Mouse (Mus musculus): ENCODE measurements at regions not wholly inside any gene's neighbourhood (a gene's known extent, or its start where the extent isn't known, plus 50 kb on each side); places are given as distances from the start of the nearest gene placed in this dataset.

- ATAC-seq (replicated peaks), result peak; percentile 76
- H3K9ac ChIP-seq (replicated peaks), result no peak overlapping the region
- 5% methylated on average over 10 of the region's 10 CpGs for WGBS
- H3K4me2 ChIP-seq (replicated peaks), result peak overlapping the region; percentile 3; the same call in 1 of the 2 replicates
- H3K36me3 ChIP-seq, result no peaks in the 10 kb centered on the region
- peaks cover 19% of the 10 kb centered on the region for H3K4me1 ChIP-seq
- H3K27me3 ChIP-seq, result no peaks in the 10 kb centered on the region
- no peaks in the 10 kb centered on the region for H3K9me3 ChIP-seq
- peak overlapping the region; percentile 78 for H3K27ac ChIP-seq (replicated peaks)
- no peak overlapping the region for H3K4me3 ChIP-seq
Measured at GRCm38 (mm10) chr11:112839721-112840494, 57.9 kb downstream of the Sox9 start.

GRCm38 (mm10) chr11:112840495-112840828 is 58.4 kb downstream of the Sox9 start:
- H3K4me3 ChIP-seq, result no peak overlapping the region
- 3% methylated on average over 10 of the region's 10 CpGs for WGBS
- no peaks in the 10 kb centered on the region for H3K36me3 ChIP-seq
- no peaks in the 10 kb centered on the region for H3K9me3 ChIP-seq
- no peak overlapping the region for H3K9ac ChIP-seq (replicated peaks)
- peak; percentile 81 for ATAC-seq (replicated peaks)
- H3K27me3 ChIP-seq, result no peaks in the 10 kb centered on the region
- peaks cover 15% of the 10 kb centered on the region for H3K4me1 ChIP-seq
- H3K27ac ChIP-seq (replicated peaks), result peak overlapping the region; percentile 16
- H3K4me2 ChIP-seq (replicated peaks), result no peak overlapping the region

GRCm38 (mm10) chr11:112844258-112844901 is 62.4 kb downstream of the Sox9 start:
- no peak overlapping the region for H3K27ac ChIP-seq (replicated peaks)
- H3K27me3 ChIP-seq, result no peaks in the 10 kb centered on the region
- H3K4me1 ChIP-seq, result peaks cover 13% of the 10 kb centered on the region
- no peak overlapping the region for H3K4me2 ChIP-seq (replicated peaks)
- no peak overlapping the region for H3K9ac ChIP-seq (replicated peaks)
- no peaks in the 10 kb centered on the region for H3K36me3 ChIP-seq
- no peaks in the 10 kb centered on the region for H3K9me3 ChIP-seq
- H3K4me3 ChIP-seq, result no peak overlapping the region
- ATAC-seq (replicated peaks), result no peak
- WGBS, result 81% methylated on average over 8 of the region's 8 CpGs

- H3K27me3 ChIP-seq, result no peaks in the 10 kb centered on the region
- WGBS, result 95% methylated on average over 2 of the region's 2 CpGs
- H3K4me2 ChIP-seq (replicated peaks), result no peak overlapping the region
- no peak overlapping the region for H3K27ac ChIP-seq (replicated peaks)
- H3K9me3 ChIP-seq, result no peaks in the 10 kb centered on the region
- H3K4me3 ChIP-seq, result no peak overlapping the region
- H3K36me3 ChIP-seq, result no peaks in the 10 kb centered on the region
- no peaks in the 10 kb centered on the region for H3K4me1 ChIP-seq
- ATAC-seq (replicated peaks), result no peak
- H3K9ac ChIP-seq (replicated peaks), result no peak overlapping the region
Measured at GRCm38 (mm10) chr11:112847146-112847545, 65.1 kb downstream of the Sox9 start.

- ATAC-seq (replicated peaks), result no peak
Measured at GRCm38 (mm10) chr11:112847851-112848250, 65.8 kb downstream of the Sox9 start.

GRCm38 (mm10) chr11:112849974-112850373 is 68.0 kb downstream of the Sox9 start:
- Histone ChIP-seq H3K4me1 (no peaks in the 10 kb centered on the region), H3K27ac (replicated peaks) (no peak overlapping the region), H3K9ac (replicated peaks) (no peak overlapping the region), H3K27me3 (no peaks in the 10 kb centered on the region), H3K4me2 (replicated peaks) (no peak overlapping the region), H3K36me3 (no peaks in the 10 kb centered on the region), H3K9me3 (no peaks in the 10 kb centered on the region), H3K4me3 (no peak overlapping the region)
- WGBS, result 82% methylated on average over 5 of the region's 5 CpGs
- ATAC-seq (replicated peaks), result no peak

More at GRCm38 (mm10) chr11:112847851-112848250, 65.8 kb downstream of the Sox9 start:
- no peaks in the 10 kb centered on the region for H3K36me3 ChIP-seq
- H3K27ac ChIP-seq (replicated peaks), result no peak overlapping the region
- no peaks in the 10 kb centered on the region for H3K9me3 ChIP-seq
- H3K27me3 ChIP-seq, result no peaks in the 10 kb centered on the region
- no peaks in the 10 kb centered on the region for H3K4me1 ChIP-seq
- no peak overlapping the region for H3K4me3 ChIP-seq
- no peak overlapping the region for H3K9ac ChIP-seq (replicated peaks)
- H3K4me2 ChIP-seq (replicated peaks), result no peak overlapping the region
- WGBS, result 86% methylated on average over 3 of the region's 3 CpGs

GRCm38 (mm10) chr11:112850532-112851272 is 68.7 kb downstream of the Sox9 start:
- ATAC-seq (replicated peaks), result no peak
- no peak overlapping the region for H3K4me3 ChIP-seq
- H3K36me3 ChIP-seq, result no peaks in the 10 kb centered on the region
- no peaks in the 10 kb centered on the region for H3K9me3 ChIP-seq
- 88% methylated on average over 13 of the region's 13 CpGs for WGBS
- no peak overlapping the region for H3K4me2 ChIP-seq (replicated peaks)
- no peak overlapping the region for H3K27ac ChIP-seq (replicated peaks)
- no peaks in the 10 kb centered on the region for H3K4me1 ChIP-seq
- no peaks in the 10 kb centered on the region for H3K27me3 ChIP-seq
- no peak overlapping the region for H3K9ac ChIP-seq (replicated peaks)

- Histone ChIP-seq H3K27me3 (no peaks in the 10 kb centered on the region), H3K4me2 (replicated peaks) (no peak overlapping the region), H3K9ac (replicated peaks) (no peak overlapping the region), H3K4me1 (no peaks in the 10 kb centered on the region), H3K27ac (replicated peaks) (no peak overlapping the region), H3K4me3 (no peak overlapping the region), H3K36me3 (no peaks in the 10 kb centered on the region), H3K9me3 (no peaks in the 10 kb centered on the region)
- WGBS, result 85% methylated on average over 9 of the region's 9 CpGs
- no peak for ATAC-seq (replicated peaks)
Measured at GRCm38 (mm10) chr11:112851321-112851720, 69.3 kb downstream of the Sox9 start.

- H3K36me3 ChIP-seq, result no peaks in the 10 kb centered on the region
- H3K27me3 ChIP-seq, result no peaks in the 10 kb centered on the region
- no peak overlapping the region for H3K9ac ChIP-seq (replicated peaks)
- H3K4me1 ChIP-seq, result peaks cover 5% of the 10 kb centered on the region
- H3K4me2 ChIP-seq (replicated peaks), result no peak overlapping the region
- ATAC-seq (replicated peaks), result no peak
- no peak overlapping the region for H3K4me3 ChIP-seq
- no peak overlapping the region for H3K27ac ChIP-seq (replicated peaks)
- no peaks in the 10 kb centered on the region for H3K9me3 ChIP-seq
- WGBS, result 75% methylated on average over 5 of the region's 5 CpGs
Measured at GRCm38 (mm10) chr11:112855975-112856374, 74.0 kb downstream of the Sox9 start.

GRCm38 (mm10) chr11:112859309-112859708 is 77.3 kb downstream of the Sox9 start:
- Histone ChIP-seq H3K4me3 (no peak overlapping the region), H3K4me1 (peaks cover 11% of the 10 kb centered on the region), H3K36me3 (no peaks in the 10 kb centered on the region), H3K9ac (replicated peaks) (no peak overlapping the region), H3K4me2 (replicated peaks) (no peak overlapping the region), H3K9me3 (no peaks in the 10 kb centered on the region), H3K27ac (replicated peaks) (no peak overlapping the region), H3K27me3 (no peaks in the 10 kb centered on the region)
- 80% methylated on average over 7 of the region's 7 CpGs for WGBS
- no peak for ATAC-seq (replicated peaks)

GRCm38 (mm10) chr11:112860797-112861196 is 78.8 kb downstream of the Sox9 start:
- no peak overlapping the region for H3K9ac ChIP-seq (replicated peaks)
- 7% methylated on average over 11 of the region's 11 CpGs for WGBS

GRCm38 (mm10) chr11:112861233-112861632 is 79.2 kb downstream of the Sox9 start:
- peaks cover 11% of the 10 kb centered on the region for H3K4me1 ChIP-seq
- no peaks in the 10 kb centered on the region for H3K9me3 ChIP-seq
- H3K9ac ChIP-seq (replicated peaks), result no peak overlapping the region
- peak; percentile 52; the same call in 1 of the 2 replicates for ATAC-seq (replicated peaks)
- no peaks in the 10 kb centered on the region for H3K27me3 ChIP-seq
- 54% methylated on average over 5 of the region's 5 CpGs for WGBS
- H3K27ac ChIP-seq (replicated peaks), result peak overlapping the region; percentile 31
- H3K4me2 ChIP-seq (replicated peaks), result no peak overlapping the region
- no peak overlapping the region for H3K4me3 ChIP-seq
- no peaks in the 10 kb centered on the region for H3K36me3 ChIP-seq

More at GRCm38 (mm10) chr11:112860797-112861196, 78.8 kb downstream of the Sox9 start:
- no peaks in the 10 kb centered on the region for H3K36me3 ChIP-seq
- H3K4me1 ChIP-seq, result peaks cover 11% of the 10 kb centered on the region
- H3K27me3 ChIP-seq, result no peaks in the 10 kb centered on the region
- no peak overlapping the region for H3K4me3 ChIP-seq
- no peaks in the 10 kb centered on the region for H3K9me3 ChIP-seq
- H3K4me2 ChIP-seq (replicated peaks), result 0 out of 2 replicates have a peak overlapping the region, but pooled peaks have one; percentile 2
- H3K27ac ChIP-seq (replicated peaks), result peak overlapping the region; percentile 31
- peak; percentile 90 for ATAC-seq (replicated peaks)

Data from forebrain, embryonic 15.5 days (tissue).